Comparison of ENCODE assay signal across 8 mouse cellular contexts in the genomic region with DNA sequence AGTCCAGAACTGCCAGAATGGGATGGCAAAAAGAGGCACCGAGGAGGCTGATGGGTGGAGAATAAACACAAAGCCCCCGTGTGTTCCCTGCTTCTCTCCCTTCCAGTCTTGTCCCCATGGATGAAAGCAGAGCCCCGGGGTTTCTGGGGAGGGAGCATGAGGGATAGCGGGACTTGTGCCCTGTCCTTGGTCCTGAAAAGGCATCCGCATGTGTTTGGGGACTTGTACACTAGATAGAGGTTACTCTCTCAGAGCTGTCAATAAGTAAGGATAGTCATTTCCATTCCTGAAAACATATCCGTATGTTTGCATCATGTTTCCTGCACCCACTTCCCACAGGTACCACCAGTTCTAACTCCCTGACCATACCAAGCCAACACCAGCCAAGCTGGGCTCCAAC. TPM values are rescaled to one million over a fixed set of nuclear protein-coding genes. Genes with fewer than 3 reads are reported as not detected.
DNase-seq lines count a peak whose midpoint lies in the region; ATAC-seq and TF ChIP-seq lines count a peak whose summit lies in the region.

No protein-coding gene starts in this region.

- no peak overlapping the region for H3K9ac ChIP-seq in liver, embryonic 11.5 days (ENCODE audit: low read depth, low read length)
- peak overlapping the region; percentile 83 for H3K9ac ChIP-seq in midbrain, postnatal 0 days (replicated peaks; ENCODE audit: low read length, poor library complexity, severe bottlenecking)

- no peak overlapping the region for H3K27ac ChIP-seq in liver, embryonic 11.5 days (ENCODE audit: low read depth, low read length)
- no peak overlapping the region for H3K27ac ChIP-seq in hindbrain, embryonic 10.5 days
- no peak overlapping the region for H3K27ac ChIP-seq in midbrain, postnatal 0 days (ENCODE audit: low read depth, low read length)

- peak; percentile 52 for DNase-seq in liver
- no peak for DNase-seq in liver, embryonic 11.5 days (ENCODE audit: low spot score)
- peak; percentile 42 for DNase-seq in brain, embryonic 14.5 days (ENCODE audit: low read depth)
- DNase-seq in hindbrain, embryonic 10.5 days (ENCODE audit: low spot score): peak; percentile 51
- DNase-seq in midbrain, postnatal 0 days (ENCODE audit: low spot score): no peak
- DNase-seq in spleen, adult 18-20 months: no peak
- no peak for DNase-seq in yolk sac, embryonic 10.5 days (ENCODE audit: low spot score)

- TF ChIP-seq CTCF in brain, embryonic 14.5 days (IDR thresholded peaks at IDR 0.05; ENCODE audit: borderline replicate concordance, extremely low read depth, insufficient read depth, insufficient read length): no peak
- no peak for TF ChIP-seq CTCF in midbrain, postnatal 0 days (IDR thresholded peaks at IDR 0.05)

- H3K27me3 ChIP-seq in liver, embryonic 11.5 days (replicated peaks; ENCODE audit: control insufficient read depth, insufficient read depth, low read length): peaks cover 63% of the 10 kb centered on the region
- H3K27me3 ChIP-seq in hindbrain, embryonic 10.5 days (ENCODE audit: insufficient read depth, poor library complexity, severe bottlenecking): peaks cover 80% of the 10 kb centered on the region
- H3K27me3 ChIP-seq in midbrain, postnatal 0 days (ENCODE audit: insufficient read depth, low read length): no peaks in the 10 kb centered on the region

- TF ChIP-seq POLR2A in brain, embryonic 14.5 days (IDR thresholded peaks at IDR 0.05; ENCODE audit: borderline replicate concordance, extremely low read depth, insufficient read depth, insufficient read length, poor library complexity, severe bottlenecking): no peak

- no peaks in the 10 kb centered on the region for H3K36me3 ChIP-seq in liver, embryonic 11.5 days (ENCODE audit: control insufficient read depth, insufficient read depth, low read length)
- H3K36me3 ChIP-seq in hindbrain, embryonic 10.5 days: no peaks in the 10 kb centered on the region
- no peaks in the 10 kb centered on the region for H3K36me3 ChIP-seq in midbrain, postnatal 0 days (ENCODE audit: insufficient read depth, low read length)

- H3K4me3 ChIP-seq in liver, embryonic 11.5 days (ENCODE audit: low read depth, low read length): no peak overlapping the region
- peak overlapping the region; percentile 64; the same call in 1 of the 2 replicates for H3K4me3 ChIP-seq in hindbrain, embryonic 10.5 days
- H3K4me3 ChIP-seq in midbrain, postnatal 0 days (ENCODE audit: low read depth, low read length): peak overlapping the region; percentile 78

- 13% methylated on average over 6 of the region's 6 CpGs for WGBS in liver, embryonic 11.5 days
- 6% methylated on average over 6 of the region's 6 CpGs for WGBS in hindbrain, embryonic 10.5 days
- 6% methylated on average over 6 of the region's 6 CpGs for WGBS in midbrain, postnatal 0 days

- no peak overlapping the region for H3K4me2 ChIP-seq in liver, embryonic 11.5 days
- H3K4me2 ChIP-seq in midbrain, postnatal 0 days (ENCODE audit: low read depth, low read length, poor library complexity, severe bottlenecking): peak overlapping the region; percentile 76

- no peaks in the 10 kb centered on the region for H3K9me3 ChIP-seq in liver, embryonic 11.5 days (ENCODE audit: control insufficient read depth, low read length)
- H3K9me3 ChIP-seq in hindbrain, embryonic 10.5 days: no peaks in the 10 kb centered on the region
- no peaks in the 10 kb centered on the region for H3K9me3 ChIP-seq in midbrain, postnatal 0 days (ENCODE audit: low read length)

- H3K4me1 ChIP-seq in liver, embryonic 11.5 days (replicated peaks; ENCODE audit: control insufficient read depth, insufficient read depth, low read length): peaks cover 7% of the 10 kb centered on the region
- H3K4me1 ChIP-seq in hindbrain, embryonic 10.5 days (replicated peaks): peaks cover 48% of the 10 kb centered on the region
- H3K4me1 ChIP-seq in midbrain, postnatal 0 days (ENCODE audit: insufficient read depth, low read length): peaks cover 5% of the 10 kb centered on the region; the same call in 1 of the 2 replicates

- ATAC-seq in liver, embryonic 11.5 days (replicated peaks; ENCODE audit: low FRiP score): no peak
- ATAC-seq in midbrain, postnatal 0 days (ENCODE audit: low FRiP score): no peak
- no peak for ATAC-seq in erythroid progenitor cell, adult 5-6 weeks (replicated peaks; ENCODE audit: low FRiP score, poor library complexity, severe bottlenecking)

RNA-seq across cellular contexts. Expression of a gene that starts 1.6 kb away (rescaled TPM):
- 0.44 and 0.71 TPM in 2 replicates for polyA plus RNA-seq in liver, embryonic 11.5 days (2014; fragmentation: Nextera tagmentation; extraction: Ambion mirVana)
- polyA plus RNA-seq in brain, embryonic 14.5 days (2012; rRNA removed): 43.3 and 53.5 TPM in 2 replicates
- 11.2 and 20.8 TPM in 2 replicates for polyA plus RNA-seq in hindbrain, embryonic 10.5 days (2016; fragmentation: Nextera tagmentation; extraction: Ambion mirVana)
- 63.2 and 66.3 TPM in 2 replicates for total RNA-seq in midbrain, postnatal 0 days (2014; rRNA removed)
- 39.8 and 40.1 TPM in 2 replicates for polyA plus RNA-seq in midbrain, postnatal 0 days (2015; fragmentation: Nextera tagmentation; extraction: Ambion mirVana)
- not detected in 2 replicates for total RNA-seq in erythroid progenitor cell, adult 5-6 weeks (2015; ENCODE audit: low replicate concordance)
- not detected in 2 replicates for total RNA-seq in erythroid progenitor cell, adult 5-6 weeks (2017; ENCODE audit: low replicate concordance)

RNA-seq across cellular contexts. Expression of a gene that starts 3.0 kb away (rescaled TPM):
- 220 and 245 TPM in 2 replicates for polyA plus RNA-seq in liver, embryonic 11.5 days (2014; fragmentation: Nextera tagmentation; extraction: Ambion mirVana)
- polyA plus RNA-seq in brain, embryonic 14.5 days (2012; rRNA removed): 68.0 and 125 TPM in 2 replicates
- 66.9 and 96.6 TPM in 2 replicates for polyA plus RNA-seq in hindbrain, embryonic 10.5 days (2016; fragmentation: Nextera tagmentation; extraction: Ambion mirVana)
- total RNA-seq in midbrain, postnatal 0 days (2014; rRNA removed): 114 and 120 TPM in 2 replicates
- 139 and 160 TPM in 2 replicates for polyA plus RNA-seq in midbrain, postnatal 0 days (2015; fragmentation: Nextera tagmentation; extraction: Ambion mirVana)
- not detected in 2 replicates for total RNA-seq in erythroid progenitor cell, adult 5-6 weeks (2015; ENCODE audit: low replicate concordance)
- not detected in 2 replicates for total RNA-seq in erythroid progenitor cell, adult 5-6 weeks (2017; ENCODE audit: low replicate concordance)

RNA-seq across cellular contexts. Expression of a gene that starts 7.3 kb away (rescaled TPM):
- 0.21 and 0.32 TPM in 2 replicates for polyA plus RNA-seq in liver, embryonic 11.5 days (2014; fragmentation: Nextera tagmentation; extraction: Ambion mirVana)
- polyA plus RNA-seq in brain, embryonic 14.5 days (2012; rRNA removed): 0.15 and 0.32 TPM in 2 replicates
- not detected in 2 replicates for polyA plus RNA-seq in hindbrain, embryonic 10.5 days (2016; fragmentation: Nextera tagmentation; extraction: Ambion mirVana)
- 0.71 TPM in 1 of 2 replicates, not detected in the other for total RNA-seq in midbrain, postnatal 0 days (2014; rRNA removed)
- polyA plus RNA-seq in midbrain, postnatal 0 days (2015; fragmentation: Nextera tagmentation; extraction: Ambion mirVana): not detected in 2 replicates
- total RNA-seq in erythroid progenitor cell, adult 5-6 weeks (2015; ENCODE audit: low replicate concordance): not detected in 2 replicates
- not detected in 2 replicates for total RNA-seq in erythroid progenitor cell, adult 5-6 weeks (2017; ENCODE audit: low replicate concordance)

RNA-seq across cellular contexts. Expression of a gene that starts 16.1 kb away (rescaled TPM):
- polyA plus RNA-seq in liver, embryonic 11.5 days (2014; fragmentation: Nextera tagmentation; extraction: Ambion mirVana): 59.9 and 61.9 TPM in 2 replicates
- 49.9 and 65.5 TPM in 2 replicates for polyA plus RNA-seq in brain, embryonic 14.5 days (2012; rRNA removed)
- 84.0 and 86.4 TPM in 2 replicates for polyA plus RNA-seq in hindbrain, embryonic 10.5 days (2016; fragmentation: Nextera tagmentation; extraction: Ambion mirVana)
- 46.2 and 48.2 TPM in 2 replicates for total RNA-seq in midbrain, postnatal 0 days (2014; rRNA removed)
- 92.4 and 96.0 TPM in 2 replicates for polyA plus RNA-seq in midbrain, postnatal 0 days (2015; fragmentation: Nextera tagmentation; extraction: Ambion mirVana)
- total RNA-seq in erythroid progenitor cell, adult 5-6 weeks (2015; ENCODE audit: low replicate concordance): 2.5 TPM in 1 of 2 replicates, not detected in the other
- total RNA-seq in erythroid progenitor cell, adult 5-6 weeks (2017; ENCODE audit: low replicate concordance): 7.7 and 10.1 TPM in 2 replicates

RNA-seq across cellular contexts. Expression of a gene that starts 16.1 kb away (rescaled TPM):
- 151 and 154 TPM in 2 replicates for polyA plus RNA-seq in liver, embryonic 11.5 days (2014; fragmentation: Nextera tagmentation; extraction: Ambion mirVana)
- 106 and 117 TPM in 2 replicates for polyA plus RNA-seq in brain, embryonic 14.5 days (2012; rRNA removed)
- polyA plus RNA-seq in hindbrain, embryonic 10.5 days (2016; fragmentation: Nextera tagmentation; extraction: Ambion mirVana): 135 and 152 TPM in 2 replicates
- total RNA-seq in midbrain, postnatal 0 days (2014; rRNA removed): 145 and 149 TPM in 2 replicates
- polyA plus RNA-seq in midbrain, postnatal 0 days (2015; fragmentation: Nextera tagmentation; extraction: Ambion mirVana): 159 and 176 TPM in 2 replicates
- 8.6 and 9.6 TPM in 2 replicates for total RNA-seq in erythroid progenitor cell, adult 5-6 weeks (2015; ENCODE audit: low replicate concordance)
- 4.0 and 8.1 TPM in 2 replicates for total RNA-seq in erythroid progenitor cell, adult 5-6 weeks (2017; ENCODE audit: low replicate concordance)

Comparison
In these comparisons a context has a peak if more than half of its experiments do, and no peak if none do; other contexts are left out.
1. DNase-seq: peak in liver (single experiment), brain, embryonic 14.5 days (single experiment) and hindbrain, embryonic 10.5 days (single experiment); none in liver, embryonic 11.5 days (single experiment), midbrain, postnatal 0 days (single experiment), spleen, adult 18-20 months (0 of 2) and yolk sac, embryonic 10.5 days (single experiment).